Mouse (Mus musculus) CH12.LX (cell line): Measurements from ENCODE around the gene Plekhb2. TPM values are rescaled to one million over a fixed set of nuclear protein-coding genes. Genes with fewer than 3 reads are reported as not detected.

ENCODE experiments used
- DNase-seq: peaks from one replicate; pipeline ENCODE4 v3.0.0-alpha.2; 2013; ENCODE audit errors: extremely low read depth
- H3K27ac ChIP-seq: 2 replicates; pipeline ENCODE4 v1.5.1; 2012; ENCODE audit warnings: low read depth, mild to moderate bottlenecking, control low read depth, moderate library complexity; ENCODE audit not compliant: insufficient read depth
- H3K27me3 ChIP-seq: replicated peaks from 2 replicates; pipeline ENCODE3; 2012; ENCODE audit warnings: inconsistent platforms
- H3K36me3 ChIP-seq, 2 experiments: replicated peaks in 1 of 2; 2 replicates each; pipeline versions ENCODE3 to v1.6.1; 2012; ENCODE audit warnings: inconsistent platforms in 1 of 2, low read length in 1 of 2, mild to moderate bottlenecking in 1 of 2, mixed read lengths in 1 of 2, moderate library complexity in 1 of 2; ENCODE audit not compliant: control insufficient read depth in 1 of 2, insufficient read depth in 1 of 2
- H3K4me1 ChIP-seq, 2 experiments: 2 replicates each; pipeline ENCODE4 v1.6.1; 2012; ENCODE audit warnings: inconsistent platforms in 1 of 2, moderate library complexity in 1 of 2; ENCODE audit not compliant: insufficient read depth in 2 of 2, control insufficient read depth in 1 of 2
- H3K4me2 ChIP-seq: 2 replicates; pipeline ENCODE4 v1.6.1; 2012; ENCODE audit warnings: low read depth, mild to moderate bottlenecking, control low read depth; ENCODE audit not compliant: poor library complexity, insufficient read depth, severe bottlenecking
- H3K4me3 ChIP-seq, 3 experiments: fragments of 150-350 bp in 1 of 3; sonication (generic) in 1 of 3; replicated peaks in 1 of 3; 2 replicates each; pipeline versions ENCODE3 to v1.5.1; 2011 to 2012; ENCODE audit warnings: low read depth in 2 of 3, low read length in 2 of 3, mild to moderate bottlenecking in 2 of 3, moderate library complexity in 2 of 3, control low read depth in 1 of 3, improper control_type of control experiment in 1 of 3, inconsistent platforms in 1 of 3, mixed read lengths in 1 of 3; ENCODE audit not compliant: poor library complexity in 1 of 3
- H3K79me2 ChIP-seq: replicated peaks from 2 replicates; pipeline ENCODE4 v1.6.1; 2012; ENCODE audit warnings: mild to moderate bottlenecking, moderate library complexity; ENCODE audit not compliant: control insufficient read depth, poor library complexity, insufficient read depth, severe bottlenecking; ENCODE audit errors: extremely low read depth
- H3K9ac ChIP-seq: 2 replicates; pipeline ENCODE4 v1.6.1; 2012; ENCODE audit warnings: low read depth, mild to moderate bottlenecking, control low read depth, moderate library complexity; ENCODE audit not compliant: insufficient read depth
- H3K9me3 ChIP-seq: replicated peaks from 2 replicates; pipeline ENCODE3; 2012; ENCODE audit warnings: low read length, inconsistent platforms, mixed read lengths
- BHLHE40 ChIP-seq: IDR thresholded peaks from 2 replicates; pipeline ENCODE4 v1.6.1; 2011; ENCODE audit warnings: mild to moderate bottlenecking, low read depth, low read length, improper control_type of control experiment
- CHD1 ChIP-seq: IDR thresholded peaks from 2 replicates; pipeline ENCODE4 v1.6.1; 2012; ENCODE audit warnings: low read depth, low read length, improper control_type of control experiment, inconsistent platforms
- E2F4 ChIP-seq: IDR thresholded peaks from 2 replicates; pipeline ENCODE4 v1.6.1; 2011; ENCODE audit warnings: low read depth, low read length, improper control_type of control experiment; ENCODE audit not compliant: insufficient replicate concordance
- EP300 ChIP-seq: IDR thresholded peaks from 2 replicates; pipeline ENCODE4 v1.6.1; 2011; ENCODE audit warnings: low read length, improper control_type of control experiment
- GABPA ChIP-seq: IDR thresholded peaks from 2 replicates; pipeline ENCODE4 v1.6.1; 2012; ENCODE audit warnings: low read depth, low read length, improper control_type of control experiment, inconsistent platforms; ENCODE audit not compliant: insufficient replicate concordance
- HCFC1 ChIP-seq: IDR thresholded peaks from 2 replicates; pipeline ENCODE4 v1.6.1; 2012; ENCODE audit warnings: low read depth, mild to moderate bottlenecking, inconsistent platforms, low read length, improper control_type of control experiment
- JUND ChIP-seq: conservative IDR thresholded peaks from 2 replicates; pipeline ENCODE4 v1.6.1; 2011; ENCODE audit warnings: low read depth, low read length, improper control_type of control experiment
- MAFK ChIP-seq: IDR thresholded peaks from 2 replicates; pipeline ENCODE4 v1.6.1; 2011; ENCODE audit warnings: low read length, improper control_type of control experiment; ENCODE audit not compliant: insufficient replicate concordance
- MEF2A ChIP-seq: IDR thresholded peaks from 2 replicates; pipeline ENCODE4 v1.6.1; 2014; ENCODE audit warnings: low read depth, mild to moderate bottlenecking, inconsistent platforms, low read length, improper control_type of control experiment, borderline replicate concordance
- MYC ChIP-seq: IDR thresholded peaks from 2 replicates; pipeline ENCODE4 v1.6.1; 2011; ENCODE audit warnings: low read depth, mild to moderate bottlenecking, improper control_type of control experiment, low read length
- NRF1 ChIP-seq: IDR thresholded peaks from 2 replicates; pipeline ENCODE4 v1.6.1; 2014; ENCODE audit warnings: low read depth, mild to moderate bottlenecking, inconsistent platforms, low read length, improper control_type of control experiment, moderate library complexity
- PAX5 ChIP-seq: IDR thresholded peaks from 2 replicates; pipeline ENCODE4 v1.6.1; 2012; ENCODE audit warnings: low read length, inconsistent platforms, mixed read lengths
- POLR2A ChIP-seq: IDR thresholded peaks from 2 replicates; pipeline ENCODE4 v1.6.1; 2011; ENCODE audit warnings: low read depth, mild to moderate bottlenecking, improper control_type of control experiment, low read length
- RCOR1 ChIP-seq: conservative IDR thresholded peaks from 2 replicates; pipeline ENCODE4 v1.6.1; 2012; ENCODE audit warnings: low read depth, mild to moderate bottlenecking, inconsistent platforms, low read length, improper control_type of control experiment
- TBP ChIP-seq: conservative IDR thresholded peaks from 2 replicates; pipeline ENCODE4 v1.6.1; 2011; ENCODE audit warnings: low read depth, low read length, improper control_type of control experiment
- USF1 ChIP-seq: IDR thresholded peaks from 2 replicates; pipeline ENCODE4 v1.6.1; 2014; ENCODE audit warnings: low read depth, mild to moderate bottlenecking, inconsistent platforms, low read length, improper control_type of control experiment
- USF2 ChIP-seq: conservative IDR thresholded peaks from 2 replicates; pipeline ENCODE4 v1.6.1; 2011; ENCODE audit warnings: low read depth, low read length, improper control_type of control experiment
- ZC3H11A ChIP-seq: IDR thresholded peaks from 2 replicates; pipeline ENCODE4 v1.6.1; 2012; ENCODE audit warnings: low read depth, mild to moderate bottlenecking, inconsistent platforms, low read length, improper control_type of control experiment
- ZKSCAN1 ChIP-seq: IDR thresholded peaks from 2 replicates; pipeline ENCODE4 v1.6.1; 2012; ENCODE audit warnings: low read depth, inconsistent platforms, low read length, improper control_type of control experiment, borderline replicate concordance
- ZMIZ1 ChIP-seq: IDR thresholded peaks from 2 replicates; pipeline ENCODE4 v1.6.1; 2012; ENCODE audit warnings: low read depth, mild to moderate bottlenecking, inconsistent platforms, low read length, improper control_type of control experiment
- ZNF384 ChIP-seq: IDR thresholded peaks from 2 replicates; pipeline ENCODE4 v1.6.1; 2012; ENCODE audit warnings: low read depth, low read length, improper control_type of control experiment, inconsistent platforms
- dilution Hi-C: fragments of 300-500 bp; cut with MboI; formaldehyde crosslinking; loops from 2 replicates; pipeline ENCODE4 v1.14.3; 2020; ENCODE audit warnings: low sequenced_read_pairs; ENCODE audit not compliant: extremely low pct_unique_long_range_greater_than_20kb, extremely low pct_ligation_motif_present
- in situ Hi-C: fragments of 300-500 bp; cut with MboI; formaldehyde crosslinking; loops from 3 replicates; pipeline ENCODE4 v1.14.3; 2019; ENCODE audit warnings: low sequenced_read_pairs, low pct_ligation_motif_present, low pct_unique_long_range_greater_than_20kb, mixed read lengths
- polyA plus RNA-seq: library from polyadenylated mRNA; unstranded; fragments of >175 nt; gene quantifications from 2 replicates; pipeline ENCODE4 v1.2.1, GENCODE M21; 2012; ENCODE audit warnings: low read depth; ENCODE audit not compliant: insufficient read length
- total RNA-seq, 2 experiments: library from RNA; depleted of rRNA; stranded (reverse); fragments of 300-350 nt in 1 of 2; fragments of >200 nt in 1 of 2; gene quantifications; 2 replicates each; pipeline ENCODE4 v1.2.3; 2012 to 2014

Plekhb2 gene
- total and polyA plus RNA-seq, 3 experiments = 21.0 to 44.8 (median 23.8) TPM

DNA sequence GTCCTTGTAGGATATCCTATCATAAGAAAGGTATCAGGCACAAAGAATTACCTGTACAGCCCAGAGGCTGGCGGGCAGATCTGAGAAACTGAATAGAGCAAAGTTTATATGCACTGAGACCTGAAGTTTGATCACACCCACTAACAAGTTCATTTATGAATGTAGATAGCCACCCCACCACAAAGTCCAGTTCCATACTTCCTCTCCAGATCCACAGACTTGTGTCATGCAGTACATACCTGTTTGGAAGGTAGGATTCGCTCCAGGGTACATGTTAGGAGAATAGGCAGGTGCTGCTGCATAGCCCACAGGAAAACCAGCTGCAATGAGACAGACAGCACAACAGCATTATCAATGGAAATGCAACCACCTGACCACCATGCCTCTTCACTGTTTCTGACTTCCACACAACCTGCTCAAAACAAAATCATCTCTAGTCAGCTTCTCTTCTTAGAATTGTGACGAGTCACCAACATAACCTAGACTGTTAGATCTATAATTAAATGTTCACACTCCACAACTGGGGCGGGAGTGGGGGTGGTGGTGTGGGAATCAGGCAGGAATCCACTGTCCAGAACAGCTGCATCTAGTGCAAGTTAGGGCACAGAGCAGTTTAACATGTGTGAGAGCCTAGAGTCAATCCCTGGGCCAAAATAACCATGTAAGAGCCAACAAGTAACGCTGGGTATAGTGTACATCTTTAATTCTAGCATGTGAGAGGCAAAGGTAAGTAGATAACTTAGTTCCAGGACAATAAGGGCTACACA lies 21.1 kb upstream of the Plekhb2 start:
- no peaks in the 10 kb centered on the region for H3K27me3 ChIP-seq
- H3K36me3 ChIP-seq = peaks cover 37 to 84% of the 10 kb centered on the region in 2 experiments
- in situ Hi-C loops = no loop called here
- DNase-seq = no peak
- TF ChIP-seq E2F4 (no peak), GABPA (no peak), MEF2A (no peak), USF1 (no peak), ZMIZ1 (no peak), CHD1 (no peak)
- TF ChIP-seq, all 38 proteins: peak for 0
- Histone ChIP-seq H3K27ac (no peak overlapping the region), H3K9ac (no peak overlapping the region), H3K4me2 (no peak overlapping the region), H3K9me3 (no peaks in the 10 kb centered on the region), H3K4me3 (no peak overlapping the region), H3K4me1 (peaks cover 11 to 79% of the 10 kb centered on the region in 2 experiments), H3K79me2 (peaks cover 53% of the 10 kb centered on the region)
- dilution Hi-C loops = no loop called here

- H3K9ac ChIP-seq = no peak overlapping the region
- dilution Hi-C loops (no loop called here), in situ Hi-C loops (no loop called here)
- peaks cover 64% of the 10 kb centered on the region for H3K79me2 ChIP-seq
- H3K27ac ChIP-seq = no peak overlapping the region
- H3K4me1 ChIP-seq = peaks cover 13 to 78% of the 10 kb centered on the region in 2 experiments
- TF ChIP-seq TBP (no peak), PAX5 (no peak), USF1 (no peak), GABPA (no peak), POLR2A (no peak), ZKSCAN1 (no peak), RCOR1 (no peak)
- H3K36me3 ChIP-seq = peaks cover 37 to 83% of the 10 kb centered on the region in 2 experiments
- H3K4me3 ChIP-seq = no peak overlapping the region
- DNase-seq = no peak
- no peak overlapping the region for H3K4me2 ChIP-seq
- no peaks in the 10 kb centered on the region for H3K27me3 ChIP-seq
- H3K9me3 ChIP-seq = no peaks in the 10 kb centered on the region
Observed at GRCm38 (mm10) chr1:34830934-34831333, 18.8 kb upstream of the Plekhb2 start.

- Histone ChIP-seq H3K79me2 (peaks cover 69% of the 10 kb centered on the region), H3K27me3 (no peaks in the 10 kb centered on the region), H3K4me3 (no peak overlapping the region)
- TF ChIP-seq MAFK (no peak), USF2 (no peak), NRF1 (no peak), ZC3H11A (no peak), JUND (no peak), BHLHE40 (no peak), MYC (no peak), GABPA (no peak), EP300 (no peak), ZNF384 (no peak), HCFC1 (no peak)
- TF ChIP-seq, all 38 proteins: peak for 0
- H3K4me1 ChIP-seq = peaks cover 17 to 78% of the 10 kb centered on the region in 2 experiments
- peaks cover 41 to 87% of the 10 kb centered on the region in 2 experiments for H3K36me3 ChIP-seq
- in situ Hi-C loops (no loop called here), dilution Hi-C loops (no loop called here)
- no peak for DNase-seq
- no peak overlapping the region for H3K4me2 ChIP-seq
- no peak overlapping the region for H3K9ac ChIP-seq
- H3K9me3 ChIP-seq = no peaks in the 10 kb centered on the region
- H3K27ac ChIP-seq = no peak overlapping the region
Observed at GRCm38 (mm10) chr1:34831381-34831780, 18.4 kb upstream of the Plekhb2 start.
